Mouse (Mus musculus) liver, embryonic 15.5 days (tissue): ENCODE measurements around the gene Nudt19. TPM values are rescaled to one million over a fixed set of nuclear protein-coding genes. Genes with fewer than 3 reads are reported as not detected.
"Not testable (repeated sequence)": the region's sequence is repeated elsewhere in the genome, so short reads cannot be mapped to it uniquely, and the experiment has no call there.

ENCODE experiments used
- ATAC-seq: fragments of 200-750 bp; cut with Nextera tagmentation; 2 replicates; pipeline ENCODE4 v1.8.0; 2017; ENCODE audit warnings: moderate number of reproducible peaks, mild to moderate bottlenecking, moderate library complexity; ENCODE audit not compliant: insufficient read depth
- H3K27ac ChIP-seq: fragments of 300-500 bp; sonication (generic); replicated peaks from 2 replicates; pipeline ENCODE4 v1.5.1; 2015; ENCODE audit warnings: mild to moderate bottlenecking, inconsistent platforms
- H3K27me3 ChIP-seq: fragments of 300-500 bp; sonication (generic); 2 replicates; pipeline ENCODE4 v1.6.1; 2015; ENCODE audit warnings: mild to moderate bottlenecking, inconsistent platforms
- H3K36me3 ChIP-seq: fragments of 300-500 bp; sonication (generic); replicated peaks from 2 replicates; pipeline ENCODE4 v1.6.1; 2015; ENCODE audit warnings: moderate library complexity, mild to moderate bottlenecking, inconsistent platforms
- H3K4me1 ChIP-seq: fragments of 300-500 bp; sonication (generic); replicated peaks from 2 replicates; pipeline ENCODE4 v1.6.1; 2015; ENCODE audit warnings: inconsistent platforms
- H3K4me2 ChIP-seq: fragments of 300-500 bp; sonication (generic); 2 replicates; pipeline ENCODE4 v1.6.1; 2015; ENCODE audit warnings: moderate library complexity, mild to moderate bottlenecking, inconsistent platforms
- H3K4me3 ChIP-seq: fragments of 300-500 bp; sonication (generic); replicated peaks from 2 replicates; pipeline ENCODE4 v1.5.1; 2015; ENCODE audit warnings: mild to moderate bottlenecking, inconsistent platforms
- H3K9ac ChIP-seq: fragments of 300-500 bp; sonication (generic); 2 replicates; pipeline ENCODE4 v1.6.1; 2015; ENCODE audit warnings: moderate library complexity, mild to moderate bottlenecking, inconsistent platforms
- H3K9me3 ChIP-seq: fragments of 300-500 bp; sonication (generic); replicated peaks from 2 replicates; pipeline ENCODE4 v1.6.1; 2016; ENCODE audit warnings: inconsistent platforms
- WGBS: fragments of 180-500 bp; shearing (Covaris S2); methylation state at CpG from one replicate; pipeline ENCODE4 v1.1.7; 2015; ENCODE audit warnings: mixed read lengths; ENCODE audit not compliant: insufficient replicate concordance; 5-methylcytosine and 5-hydroxymethylcytosine counted together
- polyA plus RNA-seq: library from polyadenylated mRNA; unstranded; fragments of >200 nt; fragmentation: Nextera tagmentation; extraction: Ambion mirVana; gene quantifications from 2 replicates; pipeline ENCODE4 v1.2.1, GENCODE M21; 2015

Gene Nudt19
- polyA plus RNA-seq, 1 experiment from 2014 or later = 69.0 TPM

DNA sequence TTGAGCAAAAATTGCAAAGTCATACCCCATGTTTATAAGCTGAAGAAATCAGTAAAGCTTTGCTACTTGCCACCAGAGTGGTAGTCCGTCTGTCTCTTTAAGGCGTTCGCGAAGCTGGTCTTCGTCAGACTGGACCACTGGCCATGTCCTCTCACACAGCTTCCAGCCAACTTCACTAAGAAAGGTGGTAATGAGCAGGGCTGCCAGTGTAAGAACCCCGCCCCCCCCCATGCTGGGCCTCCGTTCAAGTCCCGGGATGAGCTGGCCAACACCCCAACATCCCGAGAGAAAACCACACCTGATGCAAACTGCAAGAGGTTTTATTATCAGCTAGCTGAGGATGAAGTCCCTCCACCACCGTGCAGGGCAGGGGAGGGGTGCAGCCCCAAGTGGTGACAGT lies 8.8 kb upstream of the Nudt19 start:
- H3K27me3 ChIP-seq = not testable (repeated sequence)

GRCm38 (mm10) chr7:35564067-35564865 lies 8.2 kb upstream of the Nudt19 start:
- ATAC-seq = no peak
- H3K27ac ChIP-seq = no peak overlapping the region

More for the DNA sequence above, 8.8 kb upstream of the Nudt19 start:
- H3K27ac ChIP-seq, H3K4me2 ChIP-seq, H3K36me3 ChIP-seq, ATAC-seq, H3K9ac ChIP-seq, H3K4me3 ChIP-seq, H3K9me3 ChIP-seq: not testable (repeated sequence)
- WGBS = 74% methylated on average over 10 of the region's 10 CpGs
- H3K4me1 ChIP-seq = peaks cover 47% of the 10 kb centered on the region

DNA sequence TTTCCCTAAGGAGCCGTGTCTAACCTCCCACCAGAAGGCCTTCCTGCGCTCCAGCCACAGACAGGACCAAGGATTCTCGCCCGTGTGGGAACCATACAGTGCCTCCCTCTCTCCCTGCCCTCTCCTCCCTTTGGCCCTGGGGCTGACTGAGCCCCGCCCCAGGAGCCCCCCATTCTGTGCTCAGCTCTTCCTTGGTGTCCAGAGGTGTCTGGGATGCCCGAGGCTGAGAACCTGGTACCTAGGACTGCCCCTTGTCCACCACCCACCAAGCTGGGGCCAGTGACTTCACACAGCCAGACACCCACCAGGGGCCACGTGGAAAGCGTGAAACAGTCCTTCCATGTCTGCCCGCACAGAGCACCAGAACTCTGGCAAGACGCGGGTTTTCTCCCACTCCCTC lies 7.0 kb upstream of the Nudt19 start:
- no peaks in the 10 kb centered on the region for H3K27me3 ChIP-seq
- peaks cover 63% of the 10 kb centered on the region for H3K4me1 ChIP-seq
- H3K36me3 ChIP-seq = no peaks in the 10 kb centered on the region
- no peak overlapping the region for H3K9ac ChIP-seq
- no peak overlapping the region for H3K4me2 ChIP-seq
- no peak overlapping the region; the same call in 1 of the 2 replicates for H3K27ac ChIP-seq
- no peak for ATAC-seq
- WGBS = 59% methylated on average over 11 of the region's 11 CpGs
- no peaks in the 10 kb centered on the region for H3K9me3 ChIP-seq
- H3K4me3 ChIP-seq = no peak overlapping the region

More at GRCm38 (mm10) chr7:35564067-35564865, 8.2 kb upstream of the Nudt19 start:
- Histone ChIP-seq H3K9ac (no peak overlapping the region), H3K4me1 (peaks cover 51% of the 10 kb centered on the region), H3K4me2 (no peak overlapping the region), H3K4me3 (no peak overlapping the region), H3K27me3 (no peaks in the 10 kb centered on the region), H3K36me3 (no peaks in the 10 kb centered on the region), H3K9me3 (no peaks in the 10 kb centered on the region)
- 82% methylated on average over 2 of the region's 2 CpGs for WGBS

DNA sequence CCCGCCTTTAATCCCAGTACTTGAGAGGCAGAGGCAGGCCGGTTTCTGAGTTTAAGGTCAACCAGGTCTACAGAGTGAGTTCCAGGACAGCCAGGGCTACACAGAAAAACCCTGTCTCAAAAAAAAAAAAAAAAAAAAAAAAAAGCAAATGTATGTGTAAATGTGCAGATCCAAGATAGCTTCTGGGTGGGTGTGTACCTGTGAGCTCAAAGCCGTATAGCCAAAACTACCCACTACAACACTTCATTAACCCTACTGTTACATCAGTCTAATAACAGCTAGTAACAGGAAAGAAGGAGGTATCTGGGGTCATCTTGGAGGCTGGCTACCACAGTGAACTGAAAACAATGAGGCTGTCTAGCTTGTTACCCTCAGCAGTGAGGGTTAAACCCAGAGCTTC lies 3.7 kb upstream of the Nudt19 start:
- peak; percentile 33 for ATAC-seq
- H3K36me3 ChIP-seq = no peaks in the 10 kb centered on the region
- H3K4me2 ChIP-seq = peak overlapping the region; percentile 59
- H3K9ac ChIP-seq = peak overlapping the region; percentile 31
- 33% methylated on average over 3 of the region's 3 CpGs for WGBS
- no peaks in the 10 kb centered on the region for H3K9me3 ChIP-seq
- H3K4me1 ChIP-seq = peaks cover 86% of the 10 kb centered on the region
- no peaks in the 10 kb centered on the region for H3K27me3 ChIP-seq
- H3K4me3 ChIP-seq = no peak overlapping the region
- peak overlapping the region; percentile 99 for H3K27ac ChIP-seq

DNA sequence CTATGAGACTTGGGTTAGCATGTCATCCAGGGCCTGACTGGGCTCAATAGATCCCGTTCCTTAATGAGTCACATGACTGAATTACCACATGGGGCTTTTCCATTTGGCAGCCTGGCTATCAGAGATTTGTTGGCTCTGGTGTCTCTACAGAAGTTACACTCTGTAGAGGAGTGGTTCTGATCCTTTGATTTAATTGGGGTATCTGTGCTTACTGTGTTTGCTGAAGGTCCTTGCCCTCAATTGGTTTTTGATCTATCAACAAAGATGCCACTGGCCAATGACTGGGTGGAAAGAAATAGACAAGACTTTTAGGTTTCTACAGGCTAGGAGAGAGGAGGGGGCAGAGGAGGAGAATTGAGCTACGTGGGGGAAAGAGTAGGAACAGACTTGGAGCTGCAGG lies 2.6 kb upstream of the Nudt19 start:
- Histone ChIP-seq H3K4me2 (no peak overlapping the region), H3K36me3 (no peaks in the 10 kb centered on the region), H3K4me1 (peaks cover 87% of the 10 kb centered on the region), H3K27ac (peak overlapping the region; percentile 99), H3K9me3 (no peaks in the 10 kb centered on the region), H3K4me3 (no peak overlapping the region), H3K27me3 (no peaks in the 10 kb centered on the region), H3K9ac (no peak overlapping the region; the same call in 1 of the 2 replicates)
- no peak for ATAC-seq
- 66% methylated on average over 2 of the region's 2 CpGs for WGBS

DNA sequence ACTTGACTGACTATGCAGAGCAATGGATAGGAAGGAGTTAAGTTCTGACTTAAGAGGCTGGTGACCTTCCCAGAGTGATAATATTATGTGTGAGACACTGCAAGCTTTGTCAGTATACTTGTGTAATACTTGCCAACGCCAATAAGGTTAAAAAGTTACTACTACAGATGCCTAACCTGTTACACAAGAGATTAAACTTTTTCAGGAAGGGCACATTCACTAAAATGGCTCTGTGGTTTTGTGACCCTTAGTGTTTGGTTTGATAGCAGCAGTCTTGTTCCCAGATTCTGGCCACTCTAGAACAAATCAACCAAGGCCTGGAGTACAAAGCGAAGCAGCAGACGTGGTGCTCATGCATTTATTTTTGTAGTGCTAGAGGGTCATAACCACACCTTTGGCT lies 1.5 kb upstream of the Nudt19 start:
- 4% methylated on average over 3 of the region's 3 CpGs for WGBS
- no peak for ATAC-seq

GRCm38 (mm10) chr7:35556905-35557304 lies 801 bp upstream of the Nudt19 start:
- Histone ChIP-seq H3K4me2 (peak overlapping the region; percentile 95), H3K9ac (peak overlapping the region; percentile 98), H3K27ac (peak overlapping the region; percentile 99), H3K9me3 (no peaks in the 10 kb centered on the region), H3K36me3 (peaks cover 7% of the 10 kb centered on the region; the same call in 1 of the 2 replicates), H3K27me3 (no peaks in the 10 kb centered on the region), H3K4me3 (peak overlapping the region; percentile 92), H3K4me1 (peaks cover 86% of the 10 kb centered on the region)
- ATAC-seq = peak; percentile 54
- WGBS = 30% methylated on average over 5 of the region's 5 CpGs

More for the DNA sequence above, 1.5 kb upstream of the Nudt19 start:
- Histone ChIP-seq H3K9ac (peak overlapping the region; percentile 98; the same call in 1 of the 2 replicates), H3K4me2 (peak overlapping the region; percentile 95), H3K36me3 (peaks cover 4% of the 10 kb centered on the region; the same call in 1 of the 2 replicates), H3K9me3 (no peaks in the 10 kb centered on the region), H3K27ac (peak overlapping the region; percentile 99), H3K4me3 (no peak overlapping the region), H3K4me1 (peaks cover 88% of the 10 kb centered on the region), H3K27me3 (no peaks in the 10 kb centered on the region)

DNA sequence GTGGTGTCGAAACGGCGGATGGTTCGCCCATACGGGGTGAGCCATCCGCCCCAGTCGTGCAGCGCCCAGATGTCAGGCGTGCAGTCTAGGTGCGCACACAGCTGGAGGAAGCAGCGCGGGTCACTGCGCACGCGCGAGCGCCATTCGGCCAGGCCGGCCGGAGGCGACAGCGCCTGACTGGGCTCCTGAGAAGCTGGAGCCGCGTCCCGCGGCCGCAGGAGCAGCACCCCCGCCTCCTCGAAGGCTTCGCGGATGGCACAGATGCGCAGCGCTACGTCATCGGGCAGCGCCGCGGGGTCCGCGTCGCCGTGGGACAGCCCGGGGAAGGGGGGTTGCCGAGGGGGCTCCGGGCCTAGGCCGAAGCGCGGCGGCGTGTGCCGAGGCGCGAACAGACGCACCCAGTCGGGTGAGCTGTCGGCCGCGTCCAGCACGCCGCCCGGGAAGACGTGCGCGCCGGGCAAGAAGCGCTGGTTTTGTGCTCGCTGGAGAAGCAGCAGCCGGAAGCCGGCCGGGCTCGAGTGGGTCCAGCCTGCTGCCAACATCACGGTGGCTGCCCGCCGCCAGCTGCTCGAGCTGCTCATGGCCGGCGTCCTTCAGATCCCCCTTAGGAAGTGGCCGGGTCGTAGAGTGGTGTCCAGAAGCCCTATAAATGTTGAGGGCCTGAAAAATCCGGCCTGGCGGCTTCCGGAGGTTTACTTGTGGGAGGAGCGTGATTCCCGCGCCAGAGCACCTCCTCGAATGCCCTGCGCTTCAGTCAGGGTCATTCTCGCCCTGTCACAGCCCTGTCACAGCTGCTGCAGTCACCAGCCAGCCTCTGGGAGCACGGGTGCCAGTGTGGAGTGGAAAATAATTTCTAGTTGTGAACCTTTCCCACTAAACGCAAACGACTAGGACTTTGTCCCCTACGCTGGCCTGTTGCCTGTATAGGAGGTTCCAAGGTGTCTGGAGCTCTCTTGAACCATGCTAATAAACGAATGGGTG lies 590 bp downstream of the Nudt19 start:
- Histone ChIP-seq H3K4me3 (peak overlapping the region; percentile 92), H3K27me3 (no peaks in the 10 kb centered on the region), H3K4me1 (peaks cover 86% of the 10 kb centered on the region), H3K9me3 (no peaks in the 10 kb centered on the region), H3K9ac (peak overlapping the region; percentile 98), H3K36me3 (peaks cover 20% of the 10 kb centered on the region), H3K27ac (peak overlapping the region; percentile 99), H3K4me2 (peak overlapping the region; percentile 95)
- WGBS = under 1% methylated on average over 93 of the region's 93 CpGs
- peak; percentile 77 for ATAC-seq

DNA sequence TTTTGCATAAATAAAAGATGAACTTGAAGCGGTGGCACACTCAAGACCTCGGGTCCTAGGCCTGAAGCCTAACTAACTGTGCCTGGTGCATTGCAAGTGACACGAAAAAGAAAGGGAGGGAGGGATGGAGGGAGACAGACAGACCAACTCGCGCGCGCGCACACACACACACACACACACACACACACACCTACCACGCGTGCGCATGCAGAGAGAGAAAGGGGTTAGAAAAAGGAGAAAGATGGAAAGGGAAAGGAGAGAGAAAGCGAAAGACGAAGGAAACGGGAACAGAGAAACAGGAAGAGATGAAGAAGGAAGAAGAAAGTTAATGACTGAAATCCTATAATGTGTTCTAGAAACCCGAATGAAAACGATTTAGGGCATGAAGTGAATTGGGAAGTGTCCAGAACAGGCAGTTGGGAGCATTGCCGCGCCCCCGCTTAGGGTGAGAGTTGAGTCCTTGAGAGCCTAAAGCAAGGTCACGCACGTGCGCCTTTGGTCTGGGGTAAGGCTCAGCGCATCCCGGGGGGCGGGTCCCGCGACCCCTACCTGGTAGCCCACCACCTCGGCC lies 1.4 kb downstream of the Nudt19 start:
- H3K4me2 ChIP-seq = peak overlapping the region; percentile 95
- peaks cover 79% of the 10 kb centered on the region for H3K4me1 ChIP-seq
- H3K9ac ChIP-seq = peak overlapping the region; percentile 98
- peak overlapping the region; percentile 99 for H3K27ac ChIP-seq
- peak; percentile 23 for ATAC-seq
- H3K9me3 ChIP-seq = no peaks in the 10 kb centered on the region
- no peaks in the 10 kb centered on the region for H3K27me3 ChIP-seq
- H3K36me3 ChIP-seq = peaks cover 29% of the 10 kb centered on the region
- 3% methylated on average over 28 of the region's 28 CpGs for WGBS
- peak overlapping the region; percentile 92 for H3K4me3 ChIP-seq

GRCm38 (mm10) chr7:35553751-35554604 lies 2.1 kb downstream of the Nudt19 start:
- no peak for ATAC-seq
- H3K4me1 ChIP-seq = peaks cover 72% of the 10 kb centered on the region
- no peaks in the 10 kb centered on the region for H3K27me3 ChIP-seq
- WGBS = 29% methylated on average over 10 of the region's 10 CpGs
- H3K4me2 ChIP-seq = peak overlapping the region; percentile 95
- H3K9me3 ChIP-seq = no peaks in the 10 kb centered on the region
- H3K4me3 ChIP-seq = peak overlapping the region; percentile 92
- peak overlapping the region; percentile 98 for H3K9ac ChIP-seq
- peak overlapping the region; percentile 99 for H3K27ac ChIP-seq
- peaks cover 36% of the 10 kb centered on the region for H3K36me3 ChIP-seq
